Mouse (Mus musculus): ENCODE results near the gene Stx1b.
"Not testable (repeated sequence)": the region's sequence is repeated elsewhere in the genome, so short reads cannot be mapped to it uniquely, and the experiment has no call there.

Stx1b gene

GRCm38 (mm10) chr7:127824176-127824871 lies at the start of gene Stx1b, which contains the start of gene Stx4a:
Gene Stx1b (minus strand): TSS chr7:127824549.
Gene Stx4a (plus strand): TSS chr7:127824294.
- no peak for DNase-seq

DNA sequence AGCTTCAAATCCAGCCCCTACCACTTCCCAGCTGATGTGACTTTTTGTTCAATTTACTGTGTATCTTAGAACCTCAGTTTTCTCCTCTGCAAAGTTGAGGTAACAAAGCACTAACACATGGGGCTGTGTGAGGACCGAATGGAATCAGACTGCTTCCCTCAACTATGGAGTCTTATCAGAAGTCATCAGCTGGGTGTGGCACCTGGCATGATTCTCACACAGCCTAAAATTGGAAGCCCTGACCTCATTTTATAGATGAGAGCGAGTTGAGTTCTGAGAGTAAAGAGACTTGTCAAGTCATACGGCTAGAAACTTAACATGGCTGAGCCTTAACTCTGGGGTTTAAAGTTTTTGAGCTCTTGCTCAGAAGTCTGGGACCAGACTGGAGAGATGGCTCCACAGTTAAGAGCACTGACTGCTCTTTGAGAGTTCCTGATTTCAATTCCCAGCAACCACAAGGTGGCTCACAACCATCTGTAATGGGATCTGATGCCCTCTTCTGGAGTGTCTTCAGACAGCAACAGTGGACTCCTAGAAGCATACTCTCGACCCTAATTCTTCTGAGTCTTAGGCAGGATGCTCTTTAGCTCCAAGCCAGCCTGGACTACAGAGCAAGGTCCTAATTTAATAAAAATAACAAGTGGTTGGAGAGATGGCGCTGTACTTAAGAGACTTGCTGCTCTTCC lies 45.9 kb upstream of the Stx1b start:
- no peak for DNase-seq

DNA sequence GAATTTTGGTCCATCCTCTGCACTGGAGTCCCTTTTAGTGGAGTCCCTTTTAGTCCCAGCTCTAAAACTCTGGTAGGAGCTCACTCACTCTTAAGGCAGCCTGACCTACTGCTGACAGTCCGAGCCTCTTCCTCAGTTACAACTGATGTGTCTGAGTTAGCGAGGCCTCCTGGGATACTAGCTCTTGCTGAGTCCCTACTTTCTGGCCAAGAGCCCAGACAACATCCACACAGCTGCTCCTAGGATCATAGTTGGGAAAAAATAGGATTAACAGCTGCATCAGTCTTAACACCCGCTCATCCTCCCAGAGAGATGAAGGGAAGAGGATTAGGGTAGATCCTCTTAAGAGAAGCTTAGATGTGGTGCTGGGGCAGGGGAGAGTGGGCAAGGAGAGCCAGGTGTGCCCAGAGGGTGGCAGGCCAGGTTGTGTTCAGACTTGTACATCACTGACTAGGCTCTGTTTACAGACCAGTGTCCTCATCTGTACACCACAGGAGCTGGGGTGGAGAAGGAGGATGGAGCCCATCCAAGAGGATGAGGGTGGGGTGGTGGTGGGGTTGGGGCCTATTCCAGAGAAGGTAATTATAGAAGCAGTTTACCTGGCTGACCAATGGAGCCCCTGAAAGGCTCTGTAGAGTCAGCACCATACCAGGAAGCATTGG lies 44.9 kb upstream of the Stx1b start:
- DNase-seq: no peak

- no peak for DNase-seq
These were observed 43.3 kb upstream of the Stx1b start for GRCm38 (mm10) chr7:127867641-127868040.

DNA sequence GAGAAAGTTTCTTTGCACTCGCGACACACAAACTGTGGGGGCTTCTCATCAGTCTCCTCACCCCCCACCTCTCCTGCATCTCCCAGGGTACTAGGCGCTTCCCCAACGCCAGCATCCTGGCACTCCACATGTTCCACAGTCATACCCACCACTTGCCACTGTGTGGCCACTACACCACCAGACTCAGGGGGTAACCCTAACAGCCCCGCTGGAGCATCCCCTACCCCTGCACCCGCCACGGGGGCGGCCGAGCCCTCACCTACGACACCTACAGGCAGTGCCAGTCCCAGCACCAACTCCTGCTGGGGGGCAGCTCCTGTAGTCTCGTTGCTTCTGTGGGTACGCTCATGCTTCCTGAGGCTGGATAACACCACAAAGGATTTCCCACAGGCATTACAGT lies 42.1 kb upstream of the Stx1b start:
- DNase-seq: no peak

DNA sequence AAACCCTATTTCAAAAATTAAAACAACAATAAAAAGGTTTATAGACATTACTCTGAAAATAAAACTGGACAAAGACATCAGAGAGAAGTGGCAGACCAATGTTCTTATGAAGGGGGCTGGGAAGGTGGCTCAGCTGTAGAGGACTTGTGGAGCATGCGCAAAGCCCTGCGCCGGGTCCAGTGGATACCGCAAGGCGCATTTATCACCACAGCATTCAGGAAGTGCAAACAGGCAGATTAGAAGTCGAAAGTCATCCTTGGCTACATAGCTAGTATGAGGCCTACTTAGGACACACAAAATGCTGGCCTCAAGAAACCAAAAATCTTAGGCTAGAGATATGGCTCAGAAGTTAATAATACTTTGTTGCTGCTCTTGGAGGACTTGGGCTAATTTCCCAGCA lies 33.9 kb upstream of the Stx1b start:
- DNase-seq: no peak

DNA sequence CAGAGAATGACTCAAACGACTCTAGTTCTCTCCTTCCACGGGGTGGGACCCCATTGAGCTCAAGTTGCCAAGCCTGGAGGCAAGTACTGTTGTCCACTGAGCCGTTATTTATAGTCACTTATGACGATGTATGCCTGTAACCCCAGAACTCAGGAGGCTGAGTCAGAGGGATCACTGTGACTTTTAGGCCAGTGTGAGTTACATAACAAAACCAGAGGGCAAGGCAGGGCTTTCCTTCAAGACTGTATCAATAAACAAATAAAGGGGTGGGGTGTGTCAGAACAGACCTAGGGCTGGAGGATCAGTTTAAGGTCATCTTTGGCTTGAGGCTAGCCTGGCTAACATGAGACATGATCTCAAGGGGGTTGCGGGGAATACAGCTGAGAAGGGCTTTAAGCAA lies 26.6 kb upstream of the Stx1b start:
- DNase-seq: no peak

GRCm38 (mm10) chr7:127849973-127850875 lies 25.9 kb upstream of the Stx1b start:
- no peak for DNase-seq

DNA sequence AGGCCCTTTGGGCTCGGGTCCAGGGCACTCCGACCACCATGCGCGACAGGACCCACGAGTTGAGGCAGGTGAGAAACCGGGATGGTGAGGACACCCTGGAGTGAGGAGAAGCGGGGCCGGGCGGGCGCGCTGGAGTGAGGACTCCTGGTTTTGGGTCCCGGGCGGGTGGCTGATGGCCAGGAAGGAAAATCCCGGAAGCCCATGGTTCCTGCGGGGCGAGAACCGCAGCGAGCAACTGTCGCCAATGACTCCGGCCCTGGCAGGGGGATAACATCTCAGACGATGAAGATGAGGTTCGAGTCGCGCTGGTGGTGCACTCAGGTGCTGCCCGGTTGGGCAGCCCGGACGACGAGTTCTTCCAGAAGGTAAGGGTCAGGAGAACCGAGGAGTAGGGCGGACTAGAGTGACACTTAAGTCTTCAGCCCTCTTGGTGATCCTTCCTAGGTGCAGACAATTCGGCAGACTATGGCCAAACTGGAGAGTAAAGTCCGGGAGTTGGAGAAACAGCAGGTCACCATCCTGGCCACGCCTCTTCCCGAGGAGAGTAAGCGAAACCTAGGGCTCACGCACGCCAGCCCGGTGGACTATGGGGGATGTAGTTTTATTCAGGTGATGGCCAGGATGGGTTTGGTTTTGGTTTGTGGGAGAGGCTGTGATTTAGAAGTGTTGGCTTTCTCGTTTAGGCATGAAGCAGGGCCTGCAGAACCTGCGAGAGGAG lies 17.8 kb upstream of the Stx1b start:
- DNase-seq: peak; percentile 92

- peak; percentile 94 for DNase-seq
These were observed 17.1 kb upstream of the Stx1b start for GRCm38 (mm10) chr7:127841340-127842000.

DNA sequence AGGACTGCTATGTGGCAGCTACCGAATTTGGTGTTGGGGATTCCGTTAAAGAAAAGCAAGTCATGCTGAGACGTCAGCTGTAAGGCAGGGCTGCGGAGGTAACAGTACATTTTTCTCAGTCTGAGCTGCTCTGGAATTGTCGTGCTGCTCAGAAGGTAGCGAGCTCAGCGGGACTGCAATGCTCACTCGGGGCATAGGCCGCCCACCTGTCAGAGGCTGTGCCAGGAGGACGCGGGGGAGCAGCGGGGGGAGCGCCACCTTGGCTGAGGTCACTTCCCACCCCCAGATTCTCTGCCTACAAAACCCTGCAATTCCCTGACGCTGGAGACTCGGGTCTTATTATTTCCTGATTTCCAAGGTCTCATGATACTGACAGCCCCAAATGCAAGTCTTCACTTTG lies 16.5 kb upstream of the Stx1b start:
- DNase-seq: no peak

GRCm38 (mm10) chr7:127840031-127840430 lies 15.7 kb upstream of the Stx1b start:
- DNase-seq: not testable (repeated sequence)

GRCm38 (mm10) chr7:127837878-127838277 lies 13.5 kb upstream of the Stx1b start:
- DNase-seq: not testable (repeated sequence)

- no peak for DNase-seq
These were observed 13.1 kb upstream of the Stx1b start for GRCm38 (mm10) chr7:127837473-127837872.

- DNase-seq: no peak
These were observed 11.2 kb upstream of the Stx1b start for GRCm38 (mm10) chr7:127835550-127835949.

DNA sequence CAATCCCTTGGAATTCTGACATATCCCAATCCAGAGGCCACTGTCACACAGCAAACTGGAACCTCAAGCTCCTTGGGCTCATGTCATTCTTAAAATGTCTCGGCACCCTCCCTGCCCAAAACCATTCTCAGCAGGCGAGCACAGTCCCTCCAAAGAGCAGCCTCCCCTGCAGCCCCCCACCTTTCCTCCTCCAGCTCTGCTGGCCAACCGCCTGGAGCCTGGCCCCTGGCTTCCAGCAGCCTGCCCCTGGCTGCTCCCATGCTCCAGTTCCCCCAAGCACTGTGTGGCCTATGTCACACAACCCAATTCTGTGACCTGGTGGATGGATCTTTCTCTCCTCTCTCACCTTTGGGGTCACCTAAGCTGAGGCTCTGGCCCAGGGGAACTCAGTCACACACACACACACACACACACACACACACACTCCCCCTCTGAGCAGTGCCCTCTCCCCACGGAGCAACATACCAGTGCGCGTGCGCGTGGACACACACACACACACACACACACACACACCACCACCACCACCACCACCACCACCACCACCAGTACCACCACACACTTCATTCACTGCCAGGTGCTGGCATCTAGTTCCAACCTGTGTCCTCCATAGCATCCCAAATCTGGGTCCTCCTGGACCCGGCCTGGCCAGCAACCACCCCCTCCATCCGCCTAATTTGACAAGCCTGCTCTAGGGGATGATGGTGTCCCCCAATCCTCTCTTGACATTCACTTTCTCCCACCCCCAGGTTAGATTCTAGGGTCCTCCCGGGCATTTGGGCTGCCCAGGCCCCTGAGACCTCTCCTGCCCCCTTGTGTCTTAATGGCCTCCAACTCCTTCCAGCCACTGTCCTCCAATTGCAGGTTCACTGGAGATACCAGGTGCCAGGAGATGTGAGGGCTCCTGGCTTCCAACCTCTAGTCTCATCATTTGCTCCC lies 845 bp downstream of the Stx1b start:
- no peak for DNase-seq

DNA sequence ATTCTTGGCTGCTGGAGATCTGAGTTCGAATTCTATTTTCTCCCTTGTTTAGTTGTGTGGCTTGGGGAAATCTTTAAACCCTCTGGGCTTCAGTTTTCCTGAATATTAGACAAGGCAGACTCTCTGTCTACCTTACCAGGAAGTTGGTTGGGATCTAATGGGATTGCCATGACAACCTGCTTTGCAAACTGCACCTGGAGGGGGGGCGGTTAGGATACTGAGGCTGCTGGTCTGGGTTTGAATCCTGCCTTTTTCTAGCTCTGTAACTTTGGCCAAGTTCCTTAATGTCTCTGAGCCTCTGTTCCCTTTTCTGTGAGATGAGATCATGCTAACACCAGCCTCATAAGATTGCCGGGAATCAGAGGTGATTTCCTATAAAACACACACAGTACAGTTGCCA lies 1.9 kb downstream of the Stx1b start:
- no peak for DNase-seq

DNA sequence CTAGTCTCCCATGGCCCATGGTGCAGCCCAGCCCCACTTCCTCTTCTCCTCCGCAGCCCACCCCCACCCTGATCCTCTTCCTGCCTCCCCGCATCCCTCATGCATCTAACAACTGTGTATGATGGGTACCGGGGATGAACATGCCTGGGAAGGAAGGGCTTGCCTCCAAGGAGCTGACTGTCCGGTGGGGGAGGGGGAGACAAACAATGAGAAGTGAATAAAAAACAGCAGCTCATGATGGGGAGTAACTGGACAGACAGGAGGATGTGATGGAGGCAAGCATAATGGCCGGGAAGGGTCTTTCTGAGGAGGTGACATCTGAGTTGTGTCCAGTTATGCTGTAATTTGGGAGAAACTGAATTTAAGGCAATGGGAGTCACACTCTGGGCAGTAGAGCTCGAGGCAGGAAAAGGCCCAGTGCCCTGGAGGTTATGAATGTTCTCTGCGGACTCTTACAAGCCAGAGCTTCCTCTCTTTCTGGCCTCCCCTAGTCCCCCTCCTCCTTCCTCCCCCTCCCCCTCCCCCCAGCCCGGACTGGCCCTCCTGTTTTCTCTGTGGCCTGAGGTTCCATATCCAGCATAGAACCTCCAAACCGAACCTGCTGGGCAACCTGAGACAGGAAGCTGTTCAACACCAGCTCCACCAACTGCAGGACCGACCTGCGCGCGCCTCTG lies 3.4 kb downstream of the Stx1b start:
- no peak for DNase-seq

DNA sequence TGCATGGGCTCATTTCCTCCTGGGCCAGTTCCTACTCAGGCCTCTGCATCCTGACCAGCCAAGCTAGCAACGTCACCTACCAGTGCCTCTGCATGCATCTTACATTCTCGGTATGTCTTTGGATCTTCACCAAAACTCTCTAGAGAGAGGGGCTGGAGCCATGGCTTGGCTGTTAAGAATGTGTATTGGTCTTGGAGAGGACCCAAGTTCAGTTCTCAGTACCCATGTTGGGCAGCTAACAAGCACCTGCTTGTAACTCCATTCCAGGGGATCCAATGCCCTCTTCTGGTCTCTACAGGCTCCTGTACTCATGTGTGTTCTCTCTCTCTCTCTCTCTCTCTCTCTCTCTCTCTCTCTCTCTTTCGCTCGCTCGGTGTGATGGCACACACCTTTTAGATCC lies 6.6 kb downstream of the Stx1b start:
- no peak for DNase-seq

- no peak for DNase-seq
These were observed 7.3 kb downstream of the Stx1b start for GRCm38 (mm10) chr7:127817053-127817452.

All from kidney, adult 9 months (tissue).